Mouse (Mus musculus) liver, embryonic 14.5 days (tissue): ENCODE data around the gene Pwwp2a.

Experiments used
- CTCF ChIP-seq: IDR thresholded peaks from 2 replicates; pipeline ENCODE4 v1.5.1; 2016; ENCODE audit warnings: antibody characterized with exemption, low read depth, control low read depth
- EP300 ChIP-seq: IDR thresholded peaks from 2 replicates; pipeline ENCODE4 v1.6.1; 2016; ENCODE audit warnings: antibody characterized with exemption, low read depth

DNA sequence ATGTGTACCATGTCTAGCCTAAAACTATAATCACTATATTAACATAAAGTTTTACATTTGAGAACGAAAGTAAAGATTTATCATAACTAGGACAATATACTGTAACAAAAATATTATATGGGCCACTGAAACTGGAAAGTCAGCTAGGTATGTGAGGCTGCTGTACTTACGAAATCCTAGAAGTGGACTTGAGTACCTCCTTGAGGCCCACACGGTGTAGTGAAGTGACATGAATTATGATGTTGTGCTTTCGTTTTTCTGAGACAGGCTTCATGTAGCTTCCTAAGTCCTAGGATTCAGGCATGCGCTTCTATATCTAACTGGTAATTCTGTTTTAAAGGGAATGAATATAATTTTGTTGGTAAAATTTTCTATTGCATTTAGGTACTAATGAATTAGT is 16.8 kb downstream of the Pwwp2a start:
- TF ChIP-seq CTCF = no peak
- TF ChIP-seq EP300 = no peak
